Mouse (Mus musculus) neural tube, embryonic 13.5 days (tissue): ENCODE measurements around the gene Cops3. TPM values are rescaled to one million over a fixed set of nuclear protein-coding genes. Genes with fewer than 3 reads are reported as not detected.

Experiments
- ATAC-seq: fragments of 200-750 bp; cut with Nextera tagmentation; 2 replicates; pipeline ENCODE4 v1.8.0; 2017; ENCODE audit warnings: low read depth, mild to moderate bottlenecking, moderate TSS enrichment, moderate library complexity
- H3K27ac ChIP-seq: fragments of 300-500 bp; sonication (generic); replicated peaks from 2 replicates; pipeline ENCODE4 v1.5.1; 2015; ENCODE audit warnings: moderate library complexity, mild to moderate bottlenecking, inconsistent platforms
- H3K27me3 ChIP-seq: fragments of 300-500 bp; sonication (generic); 2 replicates; pipeline ENCODE4 v1.6.1; 2015; ENCODE audit warnings: mild to moderate bottlenecking, inconsistent platforms
- H3K36me3 ChIP-seq: fragments of 300-500 bp; sonication (generic); 2 replicates; pipeline ENCODE4 v1.6.1; 2015; ENCODE audit warnings: mild to moderate bottlenecking, inconsistent platforms
- H3K4me1 ChIP-seq: fragments of 300-500 bp; sonication (generic); replicated peaks from 2 replicates; pipeline ENCODE4 v1.6.1; 2015; ENCODE audit warnings: inconsistent platforms
- H3K4me2 ChIP-seq: fragments of 300-500 bp; sonication (generic); 2 replicates; pipeline ENCODE4 v1.6.1; 2015; ENCODE audit warnings: inconsistent platforms, mild to moderate bottlenecking, moderate library complexity
- H3K4me3 ChIP-seq: fragments of 300-500 bp; sonication (generic); 2 replicates; pipeline ENCODE4 v1.5.1; 2015; ENCODE audit warnings: mild to moderate bottlenecking, inconsistent platforms
- H3K9ac ChIP-seq: fragments of 300-500 bp; sonication (generic); 2 replicates; pipeline ENCODE4 v1.6.1; 2015; ENCODE audit warnings: moderate library complexity, mild to moderate bottlenecking, inconsistent platforms
- H3K9me3 ChIP-seq: fragments of 300-500 bp; sonication (generic); 2 replicates; pipeline ENCODE4 v1.6.1; 2016; ENCODE audit warnings: inconsistent platforms
- WGBS: fragments of 180-500 bp; shearing (Covaris S2); methylation state at CpG from one replicate; pipeline ENCODE4 v1.1.7; 2015; 5-methylcytosine and 5-hydroxymethylcytosine counted together
- polyA plus RNA-seq: library from polyadenylated mRNA; unstranded; fragments of >200 nt; fragmentation: Nextera tagmentation; extraction: Ambion mirVana; gene quantifications from 2 replicates; pipeline ENCODE4 v1.2.1, GENCODE M21; 2015

Gene Cops3
- polyA plus RNA-seq, 1 experiment from 2014 or later, result 219 TPM

DNA sequence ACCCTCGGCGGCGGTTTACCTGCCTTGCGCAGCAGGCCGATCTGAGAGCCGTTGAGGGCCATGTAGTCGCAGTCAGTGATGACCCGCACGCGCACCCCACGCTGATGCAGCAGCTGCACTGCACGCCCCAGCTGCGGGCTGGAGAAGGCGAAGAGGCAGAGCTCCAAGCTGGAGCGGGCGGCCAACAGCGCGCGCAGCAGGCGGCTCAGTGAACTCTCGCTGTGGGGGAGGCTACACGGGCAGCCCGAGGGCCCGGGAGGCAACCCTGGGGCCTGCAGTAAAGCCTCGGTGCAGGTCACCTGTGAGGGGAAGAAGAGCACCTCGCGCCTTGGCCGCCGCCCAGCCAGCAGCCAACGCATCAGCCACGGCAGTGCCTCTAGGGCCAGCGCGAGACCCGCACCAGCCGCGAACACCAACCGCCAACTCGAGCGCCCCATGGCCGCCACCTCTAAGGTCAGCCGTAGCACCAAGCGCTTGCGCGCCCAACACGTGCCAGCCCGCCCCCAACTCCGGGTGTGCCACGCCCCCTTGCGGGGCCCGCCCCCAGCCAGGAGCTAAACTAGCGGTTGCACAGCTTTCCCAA lies 52.3 kb downstream of the Cops3 start, which contains the start of gene Pld6:
TSS of gene Pld6 (minus strand) at position 447 of the 583 bp plus-strand sequence.
- WGBS, result under 1% methylated on average over 50 of the region's 51 CpGs
- H3K4me2 ChIP-seq, result peak within 1 kb of the TSS; percentile 91
- H3K36me3 ChIP-seq, result peaks cover 14% of the 10 kb centered on the region
- peaks cover 12% of the 10 kb centered on the region for H3K4me1 ChIP-seq
- ATAC-seq, result peak; percentile 87
- H3K9ac ChIP-seq, result peak within 1 kb of the TSS; percentile 66
- H3K4me3 ChIP-seq, result peak within 1 kb of the TSS; percentile 43
- peaks cover 14% of the 10 kb centered on the region; the same call in 1 of the 2 replicates for H3K27me3 ChIP-seq
- no peak within 1 kb of the TSS for H3K27ac ChIP-seq
- H3K9me3 ChIP-seq, result no peaks in the 10 kb centered on the region

DNA sequence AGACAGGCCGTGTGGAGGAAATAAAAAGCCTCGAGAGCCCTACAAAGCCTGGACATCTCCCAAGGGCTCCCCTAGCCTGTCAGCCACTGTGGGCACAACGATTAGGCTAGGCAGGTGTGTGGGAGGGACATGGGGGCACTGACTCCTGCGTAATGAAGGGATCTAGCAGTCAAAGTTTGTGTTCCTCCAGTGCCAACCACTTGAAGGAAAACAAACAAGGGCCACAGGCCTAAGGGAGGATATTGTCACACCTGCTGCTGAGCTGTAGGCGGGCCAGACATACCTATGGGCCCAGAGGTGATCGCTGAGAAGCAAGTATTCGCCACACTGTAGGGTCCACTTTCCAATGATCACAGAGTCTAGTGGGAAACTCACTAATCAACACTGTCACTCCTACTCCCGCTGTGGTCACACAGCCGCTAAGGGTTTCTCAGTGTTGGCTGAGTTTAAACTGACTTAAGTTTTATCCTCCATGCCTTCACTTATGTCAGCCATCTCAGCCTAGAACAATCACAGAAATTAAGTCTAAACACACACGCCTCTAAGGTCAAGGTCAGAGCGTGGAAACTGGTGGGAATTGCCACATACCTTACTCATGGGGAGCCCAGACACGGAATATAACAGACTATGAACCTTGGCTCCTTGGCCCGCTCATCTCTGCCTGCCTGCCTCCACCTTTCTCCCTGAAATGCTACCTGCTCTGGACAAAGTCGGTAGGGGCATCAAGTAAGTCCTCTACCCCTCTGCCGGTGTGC lies 53.0 kb downstream of the Cops3 start:
- peak overlapping the region; percentile 66 for H3K9ac ChIP-seq
- H3K4me1 ChIP-seq, result peaks cover 12% of the 10 kb centered on the region
- no peak overlapping the region for H3K27ac ChIP-seq
- peak; percentile 57 for ATAC-seq
- no peaks in the 10 kb centered on the region for H3K9me3 ChIP-seq
- H3K4me3 ChIP-seq, result peak overlapping the region; percentile 43
- H3K27me3 ChIP-seq, result peaks cover 14% of the 10 kb centered on the region; the same call in 1 of the 2 replicates
- peaks cover 7% of the 10 kb centered on the region for H3K36me3 ChIP-seq
- H3K4me2 ChIP-seq, result peak overlapping the region; percentile 91
- WGBS, result 48% methylated on average over 15 of the region's 15 CpGs

DNA sequence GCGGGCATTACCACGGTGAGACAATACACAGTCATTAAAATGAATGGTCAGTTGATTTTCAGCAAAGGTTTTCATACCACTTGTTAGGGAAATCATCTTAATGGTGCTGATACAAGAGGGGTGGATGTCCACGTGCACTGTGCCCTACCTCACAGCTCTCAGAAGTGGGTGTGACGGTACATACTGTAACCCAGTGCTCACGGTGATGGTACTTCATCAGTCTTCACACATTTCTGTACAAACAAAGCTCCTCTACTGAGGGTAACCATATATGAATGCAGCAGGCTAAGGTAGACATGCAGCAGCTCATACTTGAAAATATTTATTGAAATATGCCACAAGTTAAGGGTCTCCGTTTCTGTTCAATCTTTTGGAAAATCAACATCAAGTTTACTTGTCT lies 56.0 kb downstream of the Cops3 start:
- Histone ChIP-seq H3K36me3 (peaks cover 6% of the 10 kb centered on the region), H3K4me2 (no peak overlapping the region), H3K27ac (no peak overlapping the region), H3K9me3 (no peaks in the 10 kb centered on the region), H3K4me3 (no peak overlapping the region), H3K4me1 (peaks cover 12% of the 10 kb centered on the region), H3K9ac (no peak overlapping the region), H3K27me3 (peaks cover 14% of the 10 kb centered on the region; the same call in 1 of the 2 replicates)
- no peak for ATAC-seq
- 89% methylated on average over 6 of the region's 6 CpGs for WGBS

DNA sequence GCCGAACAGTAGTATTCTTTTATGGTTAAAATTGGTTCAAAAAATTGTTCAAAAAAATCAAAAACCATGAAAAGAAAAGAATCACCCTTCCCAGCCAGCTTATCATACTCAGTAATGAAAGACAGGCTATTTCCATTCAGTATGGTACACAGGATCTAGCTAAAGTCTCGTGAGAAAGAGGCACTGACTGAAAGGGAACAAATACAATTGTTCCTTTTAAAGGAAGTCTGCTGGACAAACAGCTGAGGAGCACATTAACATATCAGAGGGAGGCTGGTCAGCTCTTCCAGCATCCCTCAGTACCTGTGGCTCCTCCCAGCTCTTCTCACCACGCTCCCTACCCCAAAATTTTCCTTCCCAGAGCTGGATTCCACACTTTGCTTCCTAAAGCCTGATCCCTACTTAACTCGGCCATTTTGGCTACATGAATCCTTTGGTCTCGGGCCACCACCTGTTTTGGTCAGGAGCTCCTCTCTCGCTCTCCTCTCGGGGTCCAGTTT lies 57.5 kb downstream of the Cops3 start:
- 75% methylated on average over 7 of the region's 7 CpGs for WGBS
- ATAC-seq, result no peak
- Histone ChIP-seq H3K27me3 (peaks cover 8% of the 10 kb centered on the region; the same call in 1 of the 2 replicates), H3K9me3 (no peaks in the 10 kb centered on the region), H3K9ac (no peak overlapping the region), H3K4me1 (peaks cover 5% of the 10 kb centered on the region), H3K27ac (no peak overlapping the region), H3K36me3 (peaks cover 19% of the 10 kb centered on the region), H3K4me3 (no peak overlapping the region), H3K4me2 (no peak overlapping the region)

DNA sequence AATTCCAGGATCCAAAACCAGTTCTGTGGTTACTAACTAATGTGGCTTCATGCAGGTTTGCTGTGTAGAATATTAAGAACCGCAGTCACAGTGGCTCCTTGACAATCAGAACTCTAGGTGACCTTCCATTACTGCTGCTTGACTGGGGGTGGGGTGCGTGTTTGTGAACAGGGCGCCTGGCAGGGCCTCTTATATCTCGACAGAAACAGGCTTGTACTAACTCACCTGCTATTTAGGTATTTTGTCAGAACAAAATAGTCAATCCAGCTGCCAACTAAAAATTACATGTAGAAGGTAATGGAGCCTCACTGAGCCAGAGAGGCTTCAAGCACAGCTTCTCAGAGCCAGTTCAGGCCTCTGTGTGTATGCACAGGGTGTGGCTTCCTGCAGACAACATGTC lies 59.4 kb downstream of the Cops3 start:
- 92% methylated on average over 4 of the region's 4 CpGs for WGBS
- H3K4me2 ChIP-seq, result no peak overlapping the region
- peaks cover 38% of the 10 kb centered on the region for H3K36me3 ChIP-seq
- no peak overlapping the region for H3K4me3 ChIP-seq
- no peaks in the 10 kb centered on the region for H3K9me3 ChIP-seq
- H3K9ac ChIP-seq, result no peak overlapping the region
- H3K27ac ChIP-seq, result no peak overlapping the region
- ATAC-seq, result no peak
- H3K4me1 ChIP-seq, result no peaks in the 10 kb centered on the region
- H3K27me3 ChIP-seq, result no peaks in the 10 kb centered on the region

DNA sequence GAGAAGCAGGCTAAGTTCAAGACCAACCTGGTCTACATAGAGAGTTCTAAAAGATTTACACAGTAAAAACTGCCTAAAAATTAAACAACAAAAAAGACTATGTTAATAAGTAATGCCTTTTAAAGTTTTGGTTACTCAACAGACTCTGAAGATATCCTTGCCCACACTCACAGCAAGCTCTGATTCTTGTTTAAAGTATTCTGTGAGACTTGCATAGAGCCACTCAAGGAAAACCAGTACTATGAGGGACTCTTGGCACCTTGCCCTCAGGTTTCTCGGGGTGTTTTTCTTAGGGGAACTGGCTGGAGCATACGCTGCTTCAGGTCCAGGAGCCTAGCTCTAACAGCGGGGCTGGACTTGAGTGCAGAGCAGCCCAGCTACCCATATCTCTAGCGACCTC lies 60.2 kb downstream of the Cops3 start:
- no peak for ATAC-seq
- 87% methylated on average over 4 of the region's 4 CpGs for WGBS
- Histone ChIP-seq H3K4me2 (no peak overlapping the region), H3K36me3 (peaks cover 47% of the 10 kb centered on the region), H3K9ac (no peak overlapping the region), H3K4me1 (no peaks in the 10 kb centered on the region), H3K27me3 (no peaks in the 10 kb centered on the region), H3K27ac (no peak overlapping the region), H3K9me3 (no peaks in the 10 kb centered on the region), H3K4me3 (no peak overlapping the region)

DNA sequence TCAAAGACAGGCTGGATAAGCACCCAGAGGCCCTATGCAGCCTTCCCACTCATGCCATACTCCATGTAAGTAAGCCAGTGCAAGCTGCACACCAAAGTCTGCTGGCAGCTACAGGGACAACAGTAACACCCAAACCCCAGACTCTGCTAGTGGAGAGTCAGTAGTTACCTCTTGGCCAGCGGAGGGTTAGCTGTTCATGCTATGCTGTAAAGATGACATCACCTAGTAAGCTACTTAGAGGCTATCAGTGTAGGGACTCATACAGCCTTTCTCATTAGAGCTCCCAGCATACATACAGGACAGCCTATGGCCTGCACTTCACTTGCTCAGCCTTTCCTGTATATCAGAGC lies 60.8 kb downstream of the Cops3 start:
- no peaks in the 10 kb centered on the region for H3K9me3 ChIP-seq
- H3K27ac ChIP-seq, result no peak overlapping the region
- no peaks in the 10 kb centered on the region for H3K27me3 ChIP-seq
- WGBS, result 87% methylated on average over 1 of the region's 1 CpGs
- ATAC-seq, result no peak
- H3K4me3 ChIP-seq, result no peak overlapping the region
- H3K9ac ChIP-seq, result no peak overlapping the region
- no peak overlapping the region for H3K4me2 ChIP-seq
- H3K36me3 ChIP-seq, result peaks cover 52% of the 10 kb centered on the region
- H3K4me1 ChIP-seq, result no peaks in the 10 kb centered on the region

DNA sequence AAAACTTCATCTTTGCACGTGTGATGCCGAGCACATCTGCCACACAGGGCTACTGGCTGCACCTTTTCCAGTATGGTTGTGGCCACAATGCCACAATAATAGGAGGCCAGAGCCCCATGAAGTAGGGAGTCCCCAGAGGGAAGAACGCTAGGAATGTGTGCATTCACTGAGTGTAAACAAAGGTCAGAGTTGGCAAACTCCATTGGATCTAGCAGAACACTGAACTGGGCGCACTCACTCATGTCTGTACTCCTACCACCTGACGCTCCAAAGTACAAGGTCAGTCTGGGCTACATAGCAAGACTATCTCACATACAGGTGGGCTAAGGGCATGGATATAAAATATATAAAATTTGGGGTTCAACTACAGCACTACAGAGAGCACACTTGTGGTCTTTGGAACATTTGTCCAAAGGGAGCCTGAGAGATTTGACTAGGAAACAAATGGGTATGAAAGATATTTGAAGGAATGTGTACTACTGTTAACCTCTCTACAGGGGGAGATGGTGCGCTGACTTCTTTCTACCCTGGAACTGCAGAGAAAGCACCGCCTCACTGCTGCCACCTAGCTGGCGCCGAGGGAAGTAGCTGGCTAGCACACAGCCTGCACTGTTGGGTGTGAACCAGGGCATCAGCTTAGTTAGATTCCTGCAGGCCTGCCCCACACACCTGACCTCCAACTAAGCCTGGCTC lies 61.3 kb downstream of the Cops3 start:
- H3K4me1 ChIP-seq, result no peaks in the 10 kb centered on the region
- H3K27ac ChIP-seq, result no peak overlapping the region
- no peak overlapping the region for H3K9ac ChIP-seq
- H3K9me3 ChIP-seq, result no peaks in the 10 kb centered on the region
- no peak overlapping the region for H3K4me3 ChIP-seq
- no peak overlapping the region for H3K4me2 ChIP-seq
- WGBS, result 55% methylated on average over 9 of the region's 9 CpGs
- no peak for ATAC-seq
- H3K27me3 ChIP-seq, result no peaks in the 10 kb centered on the region
- peaks cover 58% of the 10 kb centered on the region for H3K36me3 ChIP-seq

DNA sequence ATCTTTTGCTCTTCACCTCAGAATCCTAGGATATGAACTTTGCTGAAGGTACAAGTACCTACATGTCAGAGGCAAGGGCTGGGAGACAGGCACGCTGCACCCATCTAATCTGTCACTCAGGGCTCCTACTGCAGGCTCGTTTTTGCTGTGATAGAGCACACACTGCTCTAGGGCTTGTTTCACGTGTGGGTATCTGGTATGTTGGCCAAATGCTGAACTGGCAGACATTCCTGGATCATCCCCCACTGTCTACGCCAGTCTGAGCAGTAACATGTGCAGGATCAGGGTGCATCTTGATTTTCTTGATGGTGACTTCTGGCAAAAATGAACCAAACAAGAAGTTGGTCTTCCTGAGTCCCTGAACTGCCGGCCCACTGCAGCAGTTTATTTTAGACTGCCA lies 62.4 kb downstream of the Cops3 start:
- H3K36me3 ChIP-seq, result peaks cover 67% of the 10 kb centered on the region
- 90% methylated on average over 5 of the region's 5 CpGs for WGBS
- no peak for ATAC-seq

DNA sequence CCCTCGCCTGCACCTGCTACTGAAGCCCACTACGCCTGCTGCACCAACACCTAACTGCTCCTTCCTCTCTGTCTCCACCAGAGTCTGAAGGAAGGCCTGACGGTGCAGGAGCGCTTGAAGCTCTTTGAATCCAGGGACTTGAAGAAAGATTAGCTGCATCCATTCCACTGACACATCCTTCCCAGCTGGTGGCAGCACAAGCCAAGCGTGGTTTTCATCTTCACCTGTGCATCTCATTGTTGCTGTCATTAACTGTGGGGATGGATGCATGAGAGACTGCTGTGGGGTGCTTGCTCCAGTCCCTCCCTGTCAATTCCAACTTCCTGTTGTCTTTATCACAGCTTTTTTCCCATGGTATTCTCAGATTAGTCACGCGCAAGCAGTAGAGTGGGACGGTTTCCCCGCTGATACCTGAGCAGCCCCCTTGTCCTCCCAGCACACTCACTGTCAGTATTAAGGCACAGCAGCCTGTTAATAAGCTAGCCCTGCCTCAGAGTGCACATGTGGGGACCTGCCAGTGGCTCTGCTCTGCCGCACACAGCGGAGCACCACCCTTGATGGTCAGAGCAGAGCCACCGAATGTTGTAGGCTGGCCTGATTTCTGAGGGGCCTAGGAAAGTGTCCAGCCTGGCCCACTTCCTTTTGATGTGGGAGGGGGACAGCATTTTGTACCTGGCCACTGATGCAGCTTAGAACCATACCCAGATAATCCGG lies 64.0 kb downstream of the Cops3 start:
- no peak overlapping the region for H3K9ac ChIP-seq
- WGBS, result 91% methylated on average over 13 of the region's 13 CpGs
- no peak overlapping the region for H3K27ac ChIP-seq
- no peak for ATAC-seq
- no peak overlapping the region for H3K4me3 ChIP-seq
- no peaks in the 10 kb centered on the region for H3K9me3 ChIP-seq
- H3K4me1 ChIP-seq, result no peaks in the 10 kb centered on the region
- no peaks in the 10 kb centered on the region for H3K27me3 ChIP-seq
- no peak overlapping the region for H3K4me2 ChIP-seq
- peaks cover 83% of the 10 kb centered on the region for H3K36me3 ChIP-seq

More for the DNA sequence above, 62.4 kb downstream of the Cops3 start:
- Histone ChIP-seq H3K4me1 (no peaks in the 10 kb centered on the region), H3K27ac (no peak overlapping the region), H3K27me3 (no peaks in the 10 kb centered on the region), H3K9ac (no peak overlapping the region), H3K4me3 (no peak overlapping the region), H3K9me3 (no peaks in the 10 kb centered on the region), H3K4me2 (no peak overlapping the region)

DNA sequence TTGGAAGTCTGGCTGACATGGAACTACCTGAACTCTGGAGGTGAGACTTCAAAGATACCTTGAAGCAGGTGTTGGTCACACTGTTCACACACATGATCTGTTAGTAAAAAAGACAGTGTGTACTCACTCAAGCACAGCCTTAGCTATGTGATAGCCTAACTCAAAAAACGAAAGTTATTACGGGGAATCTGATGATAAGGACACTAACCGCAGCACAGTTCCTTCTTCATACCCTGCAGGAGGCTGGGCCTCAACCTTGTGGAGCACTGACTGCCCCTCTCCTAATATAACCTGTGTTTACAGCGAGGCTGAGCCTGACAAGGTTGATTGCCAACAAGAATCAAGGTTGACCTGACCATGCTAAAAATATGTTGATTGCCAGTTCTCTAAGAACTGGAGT lies 65.1 kb downstream of the Cops3 start:
- no peak overlapping the region for H3K4me2 ChIP-seq
- 95% methylated on average over 4 of the region's 4 CpGs for WGBS
- ATAC-seq, result no peak

DNA sequence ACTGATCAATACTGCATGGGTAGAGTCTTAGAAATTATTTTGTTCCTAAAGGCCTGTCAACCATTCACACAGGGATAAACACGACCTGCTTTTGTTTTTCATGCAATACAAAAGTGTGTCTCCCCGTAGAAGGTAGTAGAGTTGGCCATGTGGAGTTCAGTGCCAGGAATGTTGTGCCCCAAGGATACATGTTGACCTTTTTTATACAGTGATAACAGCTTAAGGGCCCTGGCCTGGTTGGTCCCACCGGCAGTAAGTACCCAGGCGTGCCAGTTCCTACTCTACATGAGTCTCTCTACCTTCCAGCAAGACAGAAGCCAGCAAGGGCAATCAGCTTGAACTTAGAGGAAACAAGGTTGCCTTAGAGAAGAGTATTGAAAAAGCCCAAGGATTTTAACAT lies 66.7 kb downstream of the Cops3 start:
- WGBS, result 93% methylated on average over 4 of the region's 4 CpGs
- H3K27me3 ChIP-seq, result no peaks in the 10 kb centered on the region
- no peak overlapping the region for H3K9ac ChIP-seq
- H3K9me3 ChIP-seq, result no peaks in the 10 kb centered on the region
- no peaks in the 10 kb centered on the region for H3K4me1 ChIP-seq
- no peak overlapping the region for H3K4me3 ChIP-seq
- no peak overlapping the region for H3K4me2 ChIP-seq
- no peak for ATAC-seq
- no peak overlapping the region for H3K27ac ChIP-seq
- H3K36me3 ChIP-seq, result peaks cover 98% of the 10 kb centered on the region

More for the DNA sequence above, 65.1 kb downstream of the Cops3 start:
- H3K9ac ChIP-seq, result no peak overlapping the region
- H3K4me1 ChIP-seq, result no peaks in the 10 kb centered on the region
- no peaks in the 10 kb centered on the region for H3K27me3 ChIP-seq
- H3K9me3 ChIP-seq, result no peaks in the 10 kb centered on the region
- no peak overlapping the region for H3K27ac ChIP-seq
- H3K4me3 ChIP-seq, result no peak overlapping the region
- H3K36me3 ChIP-seq, result peaks cover 93% of the 10 kb centered on the region
